Mouse (Mus musculus): ENCODE results near the gene Dnajc3.

DNA sequence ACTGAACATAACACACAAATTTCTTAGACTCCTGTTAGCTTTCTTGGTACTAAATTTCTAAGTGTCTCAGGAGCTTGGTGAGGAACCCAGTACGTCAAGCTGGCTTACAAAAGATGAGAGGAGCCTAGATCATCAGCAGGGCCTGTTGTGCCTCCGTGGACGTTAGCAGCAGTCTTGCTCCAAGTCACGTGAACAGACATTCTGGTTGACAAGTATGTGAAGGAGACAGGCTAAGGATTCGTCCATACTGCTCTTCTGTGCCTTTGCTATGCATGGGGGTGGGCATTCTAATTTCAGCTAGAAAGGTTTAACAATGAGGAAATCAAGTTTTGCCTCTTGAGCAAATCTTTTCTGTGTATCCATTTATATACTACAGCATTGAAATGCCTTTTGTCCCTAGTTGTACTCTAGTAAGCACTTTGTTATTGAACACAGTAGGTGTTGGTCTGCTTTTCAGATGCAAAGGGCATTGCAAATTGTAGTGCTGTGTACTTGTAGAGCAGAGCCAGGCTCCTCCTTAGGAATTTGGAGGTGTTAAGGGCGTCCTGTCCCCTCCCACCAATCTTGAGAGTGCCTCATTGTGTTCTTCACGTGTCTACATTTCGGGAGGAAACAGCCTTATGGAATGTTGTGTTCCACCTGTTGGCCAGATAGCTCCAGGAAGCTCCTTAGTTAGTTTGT is 39.5 kb downstream of the Dnajc3 start:
- TF ChIP-seq EP300 (IDR thresholded peaks at IDR 0.05; ENCODE audit: low read depth) (no peak), CTCF (IDR thresholded peaks at IDR 0.05; ENCODE audit: low read depth) (no peak)
